Mouse (Mus musculus) intestine, embryonic 16.5 days (tissue): Measurements from ENCODE around the gene Grid2. TPM values are rescaled to one million over a fixed set of nuclear protein-coding genes. Genes with fewer than 3 reads are reported as not detected.

Source experiments
- ATAC-seq: fragments of 200-750 bp; cut with Nextera tagmentation; 2 replicates; pipeline ENCODE4 v1.8.0; 2017; ENCODE audit warnings: moderate TSS enrichment, moderate library complexity
- H3K27ac ChIP-seq: fragments of 300-500 bp; sonication (generic); 2 replicates; pipeline ENCODE4 v1.5.1; 2014; ENCODE audit warnings: mild to moderate bottlenecking, low read length
- H3K27me3 ChIP-seq: fragments of 300-500 bp; sonication (generic); replicated peaks from 2 replicates; pipeline ENCODE4 v1.6.1; 2014; ENCODE audit warnings: low read length, control low read depth, mixed read lengths; ENCODE audit not compliant: control insufficient read depth, insufficient read depth
- H3K36me3 ChIP-seq: fragments of 300-500 bp; sonication (generic); 2 replicates; pipeline ENCODE4 v1.6.1; 2014; ENCODE audit warnings: low read length, control low read depth; ENCODE audit not compliant: control insufficient read depth, insufficient read depth
- H3K4me1 ChIP-seq: fragments of 300-500 bp; sonication (generic); 2 replicates; pipeline ENCODE4 v1.6.1; 2014; ENCODE audit warnings: low read length, control low read depth, mixed read lengths; ENCODE audit not compliant: control insufficient read depth, insufficient read depth
- H3K4me2 ChIP-seq: fragments of 300-500 bp; sonication (generic); 2 replicates; pipeline ENCODE4 v1.6.1; 2014; ENCODE audit warnings: low read depth, low read length, control low read depth
- H3K4me3 ChIP-seq: fragments of 300-500 bp; sonication (generic); 2 replicates; pipeline ENCODE4 v1.5.1; 2014; ENCODE audit warnings: mild to moderate bottlenecking, low read length
- H3K9ac ChIP-seq: fragments of 300-500 bp; sonication (generic); 2 replicates; pipeline ENCODE4 v1.6.1; 2014; ENCODE audit warnings: low read depth, low read length
- H3K9me3 ChIP-seq: fragments of 300-500 bp; sonication (generic); 2 replicates; pipeline ENCODE4 v1.6.1; 2016; ENCODE audit warnings: low read length, control low read depth; ENCODE audit not compliant: control insufficient read depth
- WGBS: fragments of 180-500 bp; shearing (Covaris S2); extraction: QIAGEN DNeasy Blood & Tissue Kit; methylation state at CpG from one replicate; pipeline ENCODE4 v1.1.7; 2014; 5-methylcytosine and 5-hydroxymethylcytosine counted together
- polyA plus RNA-seq: library from polyadenylated mRNA; unstranded; fragments of >200 nt; fragmentation: Nextera tagmentation; extraction: Ambion mirVana; gene quantifications from 2 replicates; pipeline ENCODE4 v1.2.1, GENCODE M21; 2015

Gene Grid2
- polyA plus RNA-seq, 1 experiment from 2014 or later: 0.43 TPM

DNA sequence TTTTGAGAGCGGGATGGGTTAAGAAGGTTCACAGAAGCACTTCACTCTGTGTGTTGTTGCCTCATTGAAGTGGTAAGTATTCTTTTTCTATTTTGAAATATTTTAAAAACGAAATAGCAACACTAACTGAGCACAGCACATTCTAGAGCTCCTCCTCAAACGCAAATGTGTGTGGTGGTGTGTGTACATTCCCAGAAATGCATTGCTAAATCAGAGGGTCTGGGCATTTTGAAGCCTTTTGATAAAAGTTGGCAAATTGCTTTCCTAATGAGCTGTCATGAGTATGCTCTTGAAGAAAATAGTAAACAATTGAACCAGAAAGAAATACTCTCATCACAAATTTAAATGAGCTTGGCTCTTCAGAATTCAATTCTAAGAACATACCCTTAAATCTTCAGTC lies 1325.7 kb downstream of the Grid2 start:
- Histone ChIP-seq H3K9ac (no peak overlapping the region), H3K27me3 (no peaks in the 10 kb centered on the region), H3K27ac (no peak overlapping the region), H3K36me3 (no peaks in the 10 kb centered on the region), H3K9me3 (no peaks in the 10 kb centered on the region), H3K4me2 (no peak overlapping the region), H3K4me3 (no peak overlapping the region), H3K4me1 (no peaks in the 10 kb centered on the region)
- WGBS: 65% methylated on average over 3 of the region's 3 CpGs
- ATAC-seq: no peak

DNA sequence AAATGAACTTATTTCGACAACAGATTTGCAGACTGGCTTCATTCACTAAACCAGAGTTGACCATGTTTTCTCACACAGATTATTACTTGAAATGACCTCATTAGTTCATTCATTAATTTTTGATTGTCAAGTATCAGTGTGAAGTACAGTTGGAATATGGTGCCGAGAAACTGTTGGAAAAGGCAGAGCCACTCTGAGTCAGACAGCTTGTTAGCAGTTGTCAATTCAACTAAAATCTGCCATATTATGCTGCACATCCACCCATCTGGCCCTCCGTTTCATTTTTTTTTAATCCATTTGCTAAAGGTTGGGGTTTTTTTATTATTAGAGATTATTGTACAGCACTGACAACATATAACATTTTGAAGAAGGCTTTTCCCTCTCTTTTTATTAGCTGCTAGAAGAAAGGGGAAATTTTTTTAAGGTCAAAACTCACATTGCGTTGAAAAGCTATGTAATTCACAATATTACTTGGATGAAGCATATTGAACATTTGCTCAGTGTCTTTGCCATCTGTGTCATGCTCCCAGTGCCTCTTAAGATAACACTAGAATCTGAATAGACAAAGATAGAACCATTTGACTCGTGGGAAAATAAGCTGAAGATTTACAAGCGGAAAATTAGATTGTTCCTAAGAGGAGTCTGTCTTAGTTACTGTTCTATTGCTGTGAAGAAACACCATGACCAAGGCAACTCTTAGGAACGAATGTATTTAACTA lies 1333.0 kb downstream of the Grid2 start:
- WGBS: 84% methylated on average over 7 of the region's 7 CpGs
- H3K4me3 ChIP-seq: no peak overlapping the region
- H3K9ac ChIP-seq: no peak overlapping the region
- H3K27me3 ChIP-seq: no peaks in the 10 kb centered on the region
- H3K4me1 ChIP-seq: no peaks in the 10 kb centered on the region
- H3K4me2 ChIP-seq: no peak overlapping the region
- no peak overlapping the region for H3K27ac ChIP-seq
- H3K9me3 ChIP-seq: no peaks in the 10 kb centered on the region
- H3K36me3 ChIP-seq: no peaks in the 10 kb centered on the region
- no peak for ATAC-seq

DNA sequence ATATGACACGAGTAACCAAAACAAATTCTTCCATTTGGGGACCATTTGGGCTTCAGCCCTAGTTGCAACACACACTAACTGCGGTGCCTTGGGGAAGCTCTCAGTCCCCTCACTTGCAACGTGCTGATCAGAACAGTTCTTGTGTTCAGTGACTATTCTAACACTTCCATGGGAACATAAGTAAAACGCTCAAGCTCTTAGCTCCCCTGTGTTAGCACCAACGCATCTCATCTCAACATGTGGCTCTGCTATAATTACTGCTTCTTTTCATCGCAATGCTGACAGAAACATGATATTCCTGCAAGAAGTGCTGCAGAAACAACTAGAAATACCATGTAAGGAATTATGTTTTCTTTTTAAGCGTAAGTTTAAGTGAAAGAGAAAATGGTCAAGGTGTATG lies 1340.6 kb downstream of the Grid2 start:
- Histone ChIP-seq H3K9ac (no peak overlapping the region), H3K9me3 (no peaks in the 10 kb centered on the region), H3K4me1 (no peaks in the 10 kb centered on the region), H3K36me3 (no peaks in the 10 kb centered on the region), H3K27me3 (no peaks in the 10 kb centered on the region), H3K4me2 (no peak overlapping the region), H3K4me3 (no peak overlapping the region), H3K27ac (no peak overlapping the region)
- no peak for ATAC-seq
- WGBS: 74% methylated on average over 7 of the region's 7 CpGs

DNA sequence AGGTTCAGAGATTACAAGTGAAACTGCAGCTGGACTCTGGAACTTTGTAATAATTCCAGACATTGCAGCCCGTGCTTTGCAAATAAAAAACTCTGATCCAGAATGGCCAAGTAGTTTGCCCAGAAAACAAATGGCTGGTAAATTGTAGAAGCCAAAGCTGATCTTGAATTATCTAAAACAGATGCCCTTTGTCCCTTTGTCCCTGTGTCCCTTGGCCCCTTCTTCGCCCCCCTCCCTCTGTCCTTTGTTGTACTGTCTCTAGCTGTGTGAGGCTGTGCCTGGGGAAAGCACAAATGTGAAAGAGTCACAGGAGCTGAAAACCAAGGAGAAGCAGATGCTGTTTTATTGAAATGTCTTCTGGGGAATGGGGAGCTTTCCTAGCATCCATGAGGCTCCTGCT lies 1341.2 kb downstream of the Grid2 start:
- ATAC-seq: no peak
- Histone ChIP-seq H3K4me3 (no peak overlapping the region), H3K4me2 (no peak overlapping the region), H3K9ac (no peak overlapping the region), H3K27me3 (no peaks in the 10 kb centered on the region), H3K9me3 (no peaks in the 10 kb centered on the region), H3K4me1 (no peaks in the 10 kb centered on the region), H3K27ac (no peak overlapping the region), H3K36me3 (no peaks in the 10 kb centered on the region)
- WGBS: 64% methylated on average over 2 of the region's 2 CpGs

DNA sequence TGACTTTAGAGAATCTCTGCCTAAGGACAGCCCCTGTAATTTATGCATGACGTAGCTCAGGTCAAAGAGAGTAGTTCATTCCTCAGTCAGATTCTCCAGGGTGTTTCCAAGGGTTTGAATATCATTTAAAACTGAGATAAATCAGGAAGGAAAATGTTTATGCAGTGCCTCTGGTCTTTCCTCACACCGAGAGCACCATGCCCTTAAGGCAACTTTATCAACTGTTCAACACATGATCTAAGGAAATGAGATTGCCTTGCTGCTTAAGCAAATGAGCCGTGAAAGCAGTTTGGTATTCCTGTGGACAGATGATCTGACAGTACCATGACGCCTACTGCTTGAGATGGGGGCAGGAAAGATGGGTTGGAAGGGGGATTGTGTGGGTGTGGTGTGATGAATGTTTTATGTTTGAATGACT lies 1342.5 kb downstream of the Grid2 start:
- Histone ChIP-seq H3K4me3 (no peak overlapping the region), H3K4me1 (no peaks in the 10 kb centered on the region), H3K4me2 (no peak overlapping the region), H3K9me3 (no peaks in the 10 kb centered on the region), H3K9ac (no peak overlapping the region), H3K27me3 (no peaks in the 10 kb centered on the region), H3K27ac (no peak overlapping the region), H3K36me3 (no peaks in the 10 kb centered on the region)
- ATAC-seq: no peak
- 52% methylated on average over 4 of the region's 4 CpGs for WGBS

- H3K4me3 ChIP-seq: no peak overlapping the region
- no peaks in the 10 kb centered on the region for H3K27me3 ChIP-seq
- H3K9ac ChIP-seq: no peak overlapping the region
- H3K9me3 ChIP-seq: no peaks in the 10 kb centered on the region
- 30% methylated on average over 3 of the region's 3 CpGs for WGBS
- H3K4me2 ChIP-seq: no peak overlapping the region
- H3K36me3 ChIP-seq: no peaks in the 10 kb centered on the region
- no peak overlapping the region for H3K27ac ChIP-seq
- ATAC-seq: no peak
- H3K4me1 ChIP-seq: no peaks in the 10 kb centered on the region
Measured at GRCm38 (mm10) chr6:64605753-64606152, 1350.1 kb downstream of the Grid2 start.

- 91% methylated on average over 1 of the region's 1 CpGs for WGBS
Measured at GRCm38 (mm10) chr6:64607041-64607440, 1351.4 kb downstream of the Grid2 start.

DNA sequence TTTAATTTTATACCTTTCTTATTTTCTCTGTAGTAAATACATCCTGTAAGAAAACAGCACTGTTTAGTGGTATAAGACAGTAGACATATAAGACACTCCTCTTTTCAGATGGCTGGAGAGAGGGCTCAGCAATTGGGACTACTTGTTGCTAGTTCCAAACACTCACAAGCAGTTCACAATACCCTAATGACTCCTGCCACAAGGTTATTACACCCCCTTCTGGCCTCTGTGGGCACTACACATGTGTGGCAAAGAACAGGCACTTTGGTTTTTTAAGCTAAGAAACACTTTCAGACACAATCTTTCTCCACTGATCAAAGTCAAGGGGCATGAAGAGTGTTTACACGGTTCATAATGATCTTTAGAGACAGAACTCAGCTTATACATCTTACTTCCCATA lies 1352.3 kb downstream of the Grid2 start:
- Histone ChIP-seq H3K27ac (no peak overlapping the region), H3K9ac (no peak overlapping the region), H3K4me3 (no peak overlapping the region), H3K36me3 (no peaks in the 10 kb centered on the region), H3K27me3 (no peaks in the 10 kb centered on the region), H3K4me1 (no peaks in the 10 kb centered on the region), H3K4me2 (no peak overlapping the region), H3K9me3 (no peaks in the 10 kb centered on the region)
- 20% methylated on average over 1 of the region's 1 CpGs for WGBS
- ATAC-seq: no peak

More at GRCm38 (mm10) chr6:64607041-64607440, 1351.4 kb downstream of the Grid2 start:
- H3K9ac ChIP-seq: no peak overlapping the region
- H3K27me3 ChIP-seq: no peaks in the 10 kb centered on the region
- H3K4me3 ChIP-seq: no peak overlapping the region
- H3K4me1 ChIP-seq: no peaks in the 10 kb centered on the region
- H3K36me3 ChIP-seq: no peaks in the 10 kb centered on the region
- H3K4me2 ChIP-seq: no peak overlapping the region
- H3K9me3 ChIP-seq: no peaks in the 10 kb centered on the region
- ATAC-seq: no peak
- H3K27ac ChIP-seq: no peak overlapping the region

DNA sequence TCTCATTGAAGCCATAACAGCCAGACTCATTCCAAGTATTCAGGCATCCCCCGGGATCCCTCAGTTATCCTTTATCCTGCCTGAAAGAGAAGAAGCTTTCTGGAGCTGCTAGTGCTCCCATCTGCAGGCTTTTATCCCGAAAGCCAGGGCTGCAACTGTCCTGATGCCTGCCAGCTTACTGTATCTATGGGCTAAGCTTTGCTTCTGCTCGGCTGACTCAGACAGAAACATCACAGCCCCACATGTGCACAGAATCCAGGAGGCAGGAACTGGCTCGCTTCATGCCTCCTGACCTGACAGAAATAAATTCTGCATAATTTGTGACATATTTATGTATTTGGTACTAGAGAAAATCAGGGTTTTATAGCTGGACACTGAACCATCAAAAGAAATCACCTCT lies 1361.2 kb downstream of the Grid2 start:
- no peaks in the 10 kb centered on the region for H3K36me3 ChIP-seq
- no peak overlapping the region for H3K4me3 ChIP-seq
- H3K9me3 ChIP-seq: no peaks in the 10 kb centered on the region
- WGBS: 59% methylated on average over 4 of the region's 4 CpGs
- ATAC-seq: no peak
- H3K9ac ChIP-seq: no peak overlapping the region
- H3K4me1 ChIP-seq: no peaks in the 10 kb centered on the region
- H3K27me3 ChIP-seq: no peaks in the 10 kb centered on the region
- no peak overlapping the region for H3K27ac ChIP-seq
- H3K4me2 ChIP-seq: no peak overlapping the region
